Mouse (Mus musculus) embryonic facial prominence, embryonic 12.5 days (tissue): Measurements from ENCODE around the gene Gm20498. TPM values are rescaled to one million over a fixed set of nuclear protein-coding genes. Genes with fewer than 3 reads are reported as not detected.
"Not testable (repeated sequence)": the region's sequence is repeated elsewhere in the genome, so short reads cannot be mapped to it uniquely, and the experiment has no call there.

Experiments used
- ATAC-seq: fragments of 200-750 bp; cut with Nextera tagmentation; 2 replicates; pipeline ENCODE4 v1.8.0; 2017; ENCODE audit not compliant: insufficient number of reproducible peaks, insufficient read depth, low FRiP score, low TSS enrichment
- H3K27ac ChIP-seq: fragments of 300-500 bp; sonication (generic); 2 replicates; pipeline ENCODE4 v1.5.1; 2016; ENCODE audit warnings: mild to moderate bottlenecking
- H3K27me3 ChIP-seq: fragments of 300-500 bp; sonication (generic); 2 replicates; pipeline ENCODE4 v1.6.1; 2016; ENCODE audit warnings: mild to moderate bottlenecking, moderate library complexity
- H3K36me3 ChIP-seq: fragments of 300-500 bp; sonication (generic); 2 replicates; pipeline ENCODE4 v1.6.1; 2016; ENCODE audit warnings: mild to moderate bottlenecking
- H3K4me1 ChIP-seq: fragments of 300-500 bp; sonication (generic); 2 replicates; pipeline ENCODE4 v1.6.1; 2016
- H3K4me2 ChIP-seq: fragments of 300-500 bp; sonication (generic); replicated peaks from 2 replicates; pipeline ENCODE4 v1.6.1; 2016; ENCODE audit warnings: mild to moderate bottlenecking, moderate library complexity
- H3K4me3 ChIP-seq: fragments of 300-500 bp; sonication (generic); 2 replicates; pipeline ENCODE4 v1.5.1; 2016; ENCODE audit warnings: mild to moderate bottlenecking
- H3K9ac ChIP-seq: fragments of 300-500 bp; sonication (generic); 2 replicates; pipeline ENCODE4 v1.6.1; 2016; ENCODE audit warnings: mild to moderate bottlenecking, moderate library complexity
- H3K9me3 ChIP-seq: fragments of 300-500 bp; sonication (generic); 2 replicates; pipeline ENCODE4 v1.6.1; 2016; ENCODE audit warnings: mild to moderate bottlenecking, moderate library complexity
- WGBS: fragments of 180-500 bp; shearing (Covaris S2); methylation state at CpG from one replicate; pipeline ENCODE4 v1.1.7; 2016; 5-methylcytosine and 5-hydroxymethylcytosine counted together
- polyA plus RNA-seq: library from polyadenylated mRNA; unstranded; fragments of >200 nt; fragmentation: Nextera tagmentation; extraction: Ambion mirVana; gene quantifications from 2 replicates; pipeline ENCODE4 v1.2.1, GENCODE M21; 2016

Gene Gm20498
- polyA plus RNA-seq, 1 experiment from 2014 or later: 27.2 TPM

DNA sequence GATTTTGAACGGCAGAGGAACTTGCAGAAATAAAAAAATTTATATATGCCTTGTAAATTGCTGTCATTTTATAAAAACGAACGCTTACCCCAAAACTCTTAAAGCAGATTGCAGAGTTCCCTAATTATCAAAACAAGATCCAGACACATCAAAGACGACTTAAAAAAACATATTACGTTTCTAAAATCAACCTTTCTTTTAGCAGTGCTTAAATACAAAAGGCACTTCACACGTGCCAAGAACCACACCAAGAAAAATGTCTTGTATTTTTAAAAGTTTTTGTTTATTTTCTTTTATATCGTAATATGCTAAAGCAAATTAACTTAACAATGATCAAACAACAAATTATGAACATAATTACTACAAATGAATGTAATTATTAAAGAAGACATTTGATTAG lies 48.5 kb downstream of the Gm20498 start:
- Histone ChIP-seq H3K4me2 (peak overlapping the region; percentile 44), H3K9me3 (no peaks in the 10 kb centered on the region), H3K4me1 (no peaks in the 10 kb centered on the region), H3K9ac (peak overlapping the region; percentile 54; the same call in 1 of the 2 replicates), H3K27ac (peak overlapping the region; percentile 90), H3K27me3 (no peaks in the 10 kb centered on the region), H3K36me3 (no peaks in the 10 kb centered on the region), H3K4me3 (peak overlapping the region; percentile 55)
- no peak for ATAC-seq
- WGBS: 3% methylated on average over 7 of the region's 7 CpGs

- ATAC-seq: no peak
- no peak overlapping the region for H3K27ac ChIP-seq
Observed at GRCm38 (mm10) chr12:81483656-81484055, 49.0 kb downstream of the Gm20498 start.

DNA sequence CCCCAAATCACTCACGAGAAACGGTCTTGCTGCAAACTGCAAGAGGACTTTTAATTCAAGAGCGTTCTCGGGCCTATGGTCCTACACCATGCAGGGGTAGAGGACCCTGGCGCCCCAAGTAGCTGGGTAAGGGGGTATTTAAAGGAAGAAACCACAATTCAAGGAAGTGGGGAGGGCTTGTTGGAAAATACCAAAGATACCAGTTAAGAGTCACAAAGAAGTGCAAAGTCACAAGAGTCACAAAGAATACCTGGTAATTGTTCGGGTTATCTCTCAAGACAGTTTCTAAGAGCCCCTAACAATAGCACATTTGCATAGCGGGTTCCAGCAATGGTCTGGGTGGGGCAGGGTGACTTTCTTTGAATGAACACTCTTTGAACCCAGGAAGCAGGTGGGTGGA lies 73.7 kb downstream of the Gm20498 start:
- not testable (repeated sequence) for H3K27me3 ChIP-seq
- WGBS: 94% methylated on average over 7 of the region's 7 CpGs

More at GRCm38 (mm10) chr12:81483656-81484055, 49.0 kb downstream of the Gm20498 start:
- Histone ChIP-seq H3K4me1 (no peaks in the 10 kb centered on the region), H3K27me3 (no peaks in the 10 kb centered on the region), H3K36me3 (no peaks in the 10 kb centered on the region), H3K4me2 (peak overlapping the region; percentile 44), H3K9ac (no peak overlapping the region), H3K9me3 (no peaks in the 10 kb centered on the region), H3K4me3 (peak overlapping the region; percentile 55)
- 35% methylated on average over 17 of the region's 17 CpGs for WGBS

GRCm38 (mm10) chr12:81438985-81439384 lies 93.7 kb downstream of the Gm20498 start:
- not testable (repeated sequence) for H3K36me3 ChIP-seq, H3K9ac ChIP-seq, ATAC-seq, H3K27ac ChIP-seq, H3K4me2 ChIP-seq, H3K4me3 ChIP-seq, H3K9me3 ChIP-seq, H3K4me1 ChIP-seq, H3K27me3 ChIP-seq
- WGBS: 91% methylated on average over 9 of the region's 9 CpGs

More for the DNA sequence above, 73.7 kb downstream of the Gm20498 start:
- H3K4me3 ChIP-seq, H3K4me2 ChIP-seq, H3K27ac ChIP-seq, H3K4me1 ChIP-seq, H3K36me3 ChIP-seq, ATAC-seq, H3K9me3 ChIP-seq, H3K9ac ChIP-seq: not testable (repeated sequence)

- not testable (repeated sequence) for H3K4me2 ChIP-seq, H3K27me3 ChIP-seq, H3K4me3 ChIP-seq, H3K27ac ChIP-seq, H3K36me3 ChIP-seq, H3K4me1 ChIP-seq, H3K9me3 ChIP-seq, H3K9ac ChIP-seq, ATAC-seq
- 92% methylated on average over 2 of the region's 2 CpGs for WGBS
Observed at GRCm38 (mm10) chr12:81434778-81435177, 97.9 kb downstream of the Gm20498 start.

DNA sequence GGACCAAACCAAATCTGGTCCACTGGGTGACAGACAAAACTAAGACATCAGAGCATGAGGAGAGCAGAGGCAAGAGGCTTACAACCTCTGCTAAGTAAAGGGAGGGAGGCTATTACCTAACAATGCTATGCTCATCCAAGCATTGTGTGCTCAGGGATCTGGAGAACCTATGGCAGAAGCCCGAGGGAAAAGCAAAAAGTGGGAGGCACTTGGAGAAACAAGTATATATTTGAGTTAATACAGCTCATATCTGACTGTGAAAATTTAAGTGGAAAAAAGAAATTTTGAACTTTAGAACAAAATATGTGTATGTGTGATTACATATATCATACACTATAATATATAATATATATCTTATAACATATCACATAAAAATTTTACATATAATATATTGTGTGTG lies 110.9 kb downstream of the Gm20498 start, which contains the start of gene Adam4:
Gene Adam4 (minus strand): TSS at position 101 of the 400 bp plus-strand sequence.
- H3K9me3 ChIP-seq: peaks cover 7% of the 10 kb centered on the region; the same call in 1 of the 2 replicates
- H3K4me2 ChIP-seq: no peak within 1 kb of the TSS
- H3K4me1 ChIP-seq: no peaks in the 10 kb centered on the region
- H3K36me3 ChIP-seq: peaks cover 10% of the 10 kb centered on the region; the same call in 1 of the 2 replicates
- no peak within 1 kb of the TSS for H3K4me3 ChIP-seq
- 81% methylated on average over 1 of the region's 1 CpGs for WGBS
- H3K9ac ChIP-seq: no peak within 1 kb of the TSS
- no peak for ATAC-seq
- no peaks in the 10 kb centered on the region for H3K27me3 ChIP-seq
- no peak within 1 kb of the TSS for H3K27ac ChIP-seq

- Histone ChIP-seq H3K9me3 (no peaks in the 10 kb centered on the region), H3K4me1 (no peaks in the 10 kb centered on the region), H3K27ac (no peak overlapping the region), H3K36me3 (no peaks in the 10 kb centered on the region), H3K4me2 (no peak overlapping the region), H3K4me3 (no peak overlapping the region), H3K27me3 (no peaks in the 10 kb centered on the region), H3K9ac (no peak overlapping the region)
- WGBS: 84% methylated on average over 3 of the region's 3 CpGs
- ATAC-seq: no peak
Observed at GRCm38 (mm10) chr12:81413211-81413610, 119.5 kb downstream of the Gm20498 start.

DNA sequence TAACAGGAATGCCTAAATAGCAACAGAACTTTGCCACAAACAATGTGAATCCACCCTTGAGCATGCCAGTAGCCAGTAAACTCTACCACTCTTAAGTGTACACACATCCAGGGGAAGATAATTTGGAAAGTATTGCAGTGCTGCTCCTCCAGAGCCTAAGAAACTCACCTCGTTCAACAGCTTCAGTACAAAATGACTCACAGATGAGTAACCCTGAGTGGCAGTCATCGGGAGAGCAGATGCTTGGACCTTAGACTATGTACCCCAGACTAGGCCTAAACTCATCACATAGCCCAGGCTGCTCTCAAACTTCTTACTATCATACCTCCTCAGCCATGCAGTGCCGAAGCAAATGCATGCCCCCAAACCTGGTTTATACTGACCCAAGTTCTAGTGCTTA lies 123.7 kb downstream of the Gm20498 start:
- H3K4me1 ChIP-seq: no peaks in the 10 kb centered on the region
- H3K27ac ChIP-seq: no peak overlapping the region
- no peak overlapping the region for H3K9ac ChIP-seq
- ATAC-seq: no peak
- no peaks in the 10 kb centered on the region for H3K9me3 ChIP-seq
- H3K4me2 ChIP-seq: no peak overlapping the region
- WGBS: 78% methylated on average over 3 of the region's 3 CpGs
- H3K27me3 ChIP-seq: no peaks in the 10 kb centered on the region
- peaks cover 4% of the 10 kb centered on the region for H3K36me3 ChIP-seq
- H3K4me3 ChIP-seq: no peak overlapping the region

DNA sequence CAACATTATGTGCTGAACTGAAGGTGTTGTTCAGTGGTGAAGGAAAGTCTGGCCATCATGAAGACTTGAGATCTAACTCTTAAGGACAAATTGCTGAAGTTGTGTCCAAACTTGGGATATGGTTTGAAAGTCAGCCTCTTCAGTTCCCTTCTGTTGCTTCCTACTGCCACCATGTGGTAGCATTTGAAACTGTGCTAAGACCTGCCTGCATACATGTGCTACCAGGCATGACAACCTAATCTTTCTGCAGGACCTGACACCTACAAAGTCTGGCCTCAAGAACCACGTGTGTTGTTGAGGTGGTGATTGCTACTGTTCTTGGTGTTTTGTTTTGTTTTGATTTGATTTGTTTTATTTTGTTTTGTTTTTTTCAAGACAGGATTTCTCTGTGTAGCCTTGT lies 130.5 kb downstream of the Gm20498 start:
- Histone ChIP-seq H3K27ac (no peak overlapping the region), H3K36me3 (peaks cover 4% of the 10 kb centered on the region), H3K4me1 (no peaks in the 10 kb centered on the region), H3K9ac (no peak overlapping the region), H3K27me3 (no peaks in the 10 kb centered on the region), H3K4me3 (no peak overlapping the region), H3K9me3 (no peaks in the 10 kb centered on the region), H3K4me2 (no peak overlapping the region)
- no peak for ATAC-seq
- 21% methylated on average over 1 of the region's 1 CpGs for WGBS

GRCm38 (mm10) chr12:81379364-81379763 lies 153.3 kb downstream of the Gm20498 start, which contains the start of gene Gm4787:
Gene Gm4787, minus strand, starts transcription at chr12:81379464.
- H3K4me2 ChIP-seq, H3K36me3 ChIP-seq, H3K4me3 ChIP-seq, ATAC-seq, H3K9ac ChIP-seq, H3K4me1 ChIP-seq, H3K27me3 ChIP-seq, H3K27ac ChIP-seq, H3K9me3 ChIP-seq: not testable (repeated sequence)
- WGBS: 82% methylated on average over 1 of the region's 1 CpGs

DNA sequence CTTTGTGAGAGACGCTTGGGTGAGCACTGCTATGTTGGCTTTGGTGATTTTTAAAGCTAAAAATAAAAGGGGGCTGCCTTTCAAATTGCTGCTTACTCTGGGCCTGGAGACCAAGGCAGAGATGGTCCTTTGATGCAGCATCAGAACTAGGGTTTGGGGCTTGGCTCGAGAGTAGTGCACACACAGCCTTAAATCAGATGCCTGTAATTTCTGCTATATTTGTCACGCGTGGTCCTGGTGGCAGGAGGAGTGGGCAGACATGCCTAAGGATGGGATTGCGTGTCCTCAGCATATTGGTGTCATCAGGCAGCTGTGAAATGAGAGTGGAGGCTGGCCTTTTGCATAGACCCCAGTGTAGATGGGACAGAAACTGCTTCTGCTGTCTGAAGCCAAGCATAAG lies 198.9 kb downstream of the Gm20498 start:
- Histone ChIP-seq H3K27me3 (peaks cover 40% of the 10 kb centered on the region), H3K4me1 (peaks cover 8% of the 10 kb centered on the region; the same call in 1 of the 2 replicates), H3K27ac (no peak overlapping the region), H3K9ac (no peak overlapping the region), H3K36me3 (no peaks in the 10 kb centered on the region), H3K4me3 (no peak overlapping the region), H3K4me2 (no peak overlapping the region; the same call in 1 of the 2 replicates), H3K9me3 (no peaks in the 10 kb centered on the region)
- ATAC-seq: no peak
- 74% methylated on average over 5 of the region's 5 CpGs for WGBS

DNA sequence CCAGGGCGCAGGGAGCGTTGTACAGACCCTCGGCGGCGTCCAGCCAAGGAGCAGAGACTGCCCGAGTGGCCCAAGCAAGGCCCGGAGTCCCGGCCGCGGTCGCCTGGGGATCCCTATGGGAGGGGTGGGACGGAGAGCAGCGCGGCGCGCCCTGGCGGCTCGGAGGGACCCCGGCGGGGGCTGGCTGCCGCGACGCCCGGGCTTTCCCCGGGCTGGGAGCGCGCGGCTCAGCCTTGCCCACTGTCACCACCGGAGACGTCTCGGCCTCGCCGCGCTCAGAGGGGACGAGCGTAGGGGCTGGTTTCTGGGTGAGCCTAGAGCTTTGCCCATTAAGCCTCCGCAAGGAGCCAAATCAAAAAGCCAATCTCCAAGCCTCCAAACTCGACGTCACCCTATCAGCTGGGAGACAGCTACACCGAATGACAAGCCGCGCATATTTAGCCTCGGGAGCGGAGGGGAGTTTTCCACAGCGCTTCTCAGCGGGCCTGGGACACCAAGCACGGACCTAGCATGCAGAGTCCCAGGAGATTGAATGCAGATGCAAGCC lies 199.8 kb downstream of the Gm20498 start, which contains the start of gene Slc8a3:
Gene Slc8a3 (minus strand): TSS at position 306 of the 547 bp plus-strand sequence.
- WGBS: under 1% methylated on average over 47 of the region's 47 CpGs
- Histone ChIP-seq H3K9ac (peak within 1 kb of the TSS; percentile 66), H3K36me3 (no peaks in the 10 kb centered on the region), H3K9me3 (no peaks in the 10 kb centered on the region), H3K4me3 (peak within 1 kb of the TSS; percentile 56), H3K27ac (no peak within 1 kb of the TSS), H3K4me2 (peak within 1 kb of the TSS; percentile 99), H3K27me3 (peaks cover 40% of the 10 kb centered on the region), H3K4me1 (peaks cover 8% of the 10 kb centered on the region; the same call in 1 of the 2 replicates)
- peak; percentile 72; the same call in 1 of the 2 replicates for ATAC-seq
